9 mouse cellular contexts compared by ENCODE assay signal in genomic region chr1:182115197-182115596, GRCm38 (mm10). TPM values are rescaled to one million over a fixed set of nuclear protein-coding genes. Genes with fewer than 3 reads are reported as not detected.
A peak's percentile ranks its signal among the peaks of the same experiment; 100 is the strongest.
DNase-seq lines count a peak whose midpoint lies in the region; ATAC-seq and TF ChIP-seq lines count a peak whose summit lies in the region.
"Had no signal": no experiment of that assay in that cellular context is flagged by ENCODE, and none has a peak within 500 bp of the region (broad histone marks: within the 10 kb centered on the region; RNA-seq: fewer than 3 reads in every experiment).

No protein-coding gene starts in this region.

- peaks cover 13% of the 10 kb centered on the region for H3K4me1 ChIP-seq in kidney, embryonic 16.5 days (ENCODE audit: insufficient read depth, low read length)

- no peak for TF ChIP-seq POLR2A in myocyte (IDR thresholded peaks at IDR 0.05; ENCODE audit: insufficient read length, low read depth)

- H3K9ac ChIP-seq in kidney, embryonic 16.5 days (replicated peaks; ENCODE audit: low read length): no peak overlapping the region

- no peaks in the 10 kb centered on the region for H3K36me3 ChIP-seq in kidney, embryonic 16.5 days (ENCODE audit: insufficient read depth, low read length)
- no peaks in the 10 kb centered on the region for H3K36me3 ChIP-seq in myocyte (ENCODE audit: control insufficient read depth, insufficient read depth)

- 21% methylated on average over 5 of the region's 5 CpGs for WGBS in kidney, embryonic 16.5 days

- H3K79me2 ChIP-seq in myocyte (ENCODE audit: control insufficient read depth, insufficient read depth): no peaks in the 10 kb centered on the region

- DNase-seq in embryo, embryonic 10 days (ENCODE audit: low spot score): peak; percentile 68
- DNase-seq in embryo, embryonic 9.5 days (ENCODE audit: extremely low spot score): no peak
- DNase-seq in right cerebral cortex, adult 2 months (ENCODE audit: low spot score in 2 of 2): peak; percentile 51 to 56
- no peak for DNase-seq in right cerebral cortex, postnatal 25 days
- peak; percentile 48 to 56 for DNase-seq in cerebellum, postnatal 36 days
- DNase-seq in gastrocnemius, adult 18-20 months (ENCODE audit: low spot score): no peak

- H3K4me2 ChIP-seq in kidney, embryonic 16.5 days (replicated peaks; ENCODE audit: low read depth, low read length): peak overlapping the region; percentile 8
- peak overlapping the region; percentile 62 for H3K4me2 ChIP-seq in myocyte (ENCODE audit: low read depth)

- peak; percentile 37 for ATAC-seq in kidney, embryonic 16.5 days (ENCODE audit: low FRiP score, low TSS enrichment)

- no peak overlapping the region for H3ac ChIP-seq in myocyte (ENCODE audit: control insufficient read depth, insufficient read length)

- H3K27me3 ChIP-seq in kidney, embryonic 16.5 days (ENCODE audit: insufficient read depth, low read length): no peaks in the 10 kb centered on the region
- H3K27me3 ChIP-seq in myocyte (ENCODE audit: control insufficient read depth, insufficient read depth, insufficient read length): no peaks in the 10 kb centered on the region

- no peak overlapping the region for H3K27ac ChIP-seq in kidney, embryonic 16.5 days (ENCODE audit: low read length)

- H3K4me3 ChIP-seq in kidney, embryonic 16.5 days (ENCODE audit: low read length): no peak overlapping the region
- no peak overlapping the region for H3K4me3 ChIP-seq in myocyte

- H3K9me3 ChIP-seq in kidney, embryonic 16.5 days (ENCODE audit: low read length): no peaks in the 10 kb centered on the region

TF ChIP-seq in myocyte, 11 proteins besides CTCF, POLR2A, EP300 and RAD21:
- no peak for TF ChIP-seq CEBPB (IDR thresholded peaks at IDR 0.05; ENCODE audit: insufficient read depth, poor library complexity, severe bottlenecking)

RNA-seq across cellular contexts. Expression of gene Srp9, which starts 9.3 kb away (rescaled TPM):
- 131 and 132 TPM in 2 replicates for polyA plus RNA-seq in kidney, embryonic 16.5 days (2015; fragmentation: Nextera tagmentation; extraction: Ambion mirVana)
- 75.1 TPM for polyA plus RNA-seq in myocyte (2012; fragmentation: generic; extraction: Trizol)
- 10 to 100 TPM; 43.1 to 44.7 TPM for total RNA-seq in gastrocnemius, adult 18-20 months (2021)

RNA-seq across cellular contexts. Expression of gene Vmn1r1, which starts 49.1 kb away (rescaled TPM):
- not detected in 2 replicates for polyA plus RNA-seq in kidney, embryonic 16.5 days (2015; fragmentation: Nextera tagmentation; extraction: Ambion mirVana)
- not detected for polyA plus RNA-seq in myocyte (2012; fragmentation: generic; extraction: Trizol)
- not detected for total RNA-seq in gastrocnemius, adult 18-20 months (2021)
- total RNA-seq: layer of hippocampus, postnatal 25 days had no signal

Comparison
In these comparisons a context has a peak if more than half of its experiments do, and no peak if none do; other contexts are left out.
1. DNase-seq: peak in embryo, embryonic 10 days (single experiment), right cerebral cortex, adult 2 months (2 of 2) and cerebellum, postnatal 36 days (2 of 2); none in embryo, embryonic 9.5 days (single experiment), right cerebral cortex, postnatal 25 days (single experiment) and gastrocnemius, adult 18-20 months (single experiment).